Mouse (Mus musculus) CH12F3 (cell line): ENCODE measurements around the gene Ubap2.

Experiments used
- in situ Hi-C: fragments of 300-500 bp; cut with MboI; formaldehyde crosslinking; loops from 2 replicates; pipeline ENCODE4 v1.14.3; 2020; ENCODE audit warnings: low sequenced_read_pairs

Ubap2 gene

DNA sequence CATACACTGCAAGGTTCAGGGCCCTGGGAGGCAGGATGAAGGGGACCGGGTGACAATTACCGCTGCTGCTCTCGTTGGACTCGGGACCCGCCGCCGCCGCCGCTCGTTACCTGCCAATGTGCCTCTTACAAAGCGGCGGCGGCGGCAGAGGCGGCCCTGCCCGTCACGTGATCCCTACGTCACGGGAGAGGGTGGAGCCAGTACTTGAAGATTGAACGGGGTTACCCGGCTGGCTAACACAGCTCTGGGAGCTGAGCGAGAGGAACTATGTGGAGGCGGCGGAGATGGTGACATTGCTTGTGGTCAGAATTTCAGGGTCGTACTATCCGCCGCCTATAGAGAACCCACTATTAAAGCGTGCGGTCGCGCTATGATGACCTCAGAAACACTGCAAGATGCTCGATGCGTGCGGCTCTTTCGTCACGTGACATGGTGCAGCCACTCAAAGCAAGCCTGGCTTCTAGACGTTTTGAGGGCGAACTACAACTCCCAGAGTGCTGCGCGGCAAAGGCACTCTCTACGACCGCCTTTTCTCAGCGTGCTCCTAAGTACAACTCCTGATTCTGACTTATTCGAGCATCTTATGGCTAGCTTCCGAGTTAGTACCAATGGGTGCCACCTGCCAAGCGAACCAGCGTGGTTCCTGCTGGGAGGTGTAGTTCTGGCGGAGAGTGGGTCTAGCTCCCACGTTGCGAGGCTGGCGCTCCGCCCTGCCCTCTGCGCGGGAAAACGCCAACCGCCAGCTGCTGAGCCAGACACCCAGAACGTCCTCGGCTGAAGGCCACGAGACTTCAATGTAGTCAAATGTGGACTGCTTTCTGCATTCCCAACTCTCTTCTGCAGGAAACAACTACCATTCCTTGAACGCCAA lies at the start of gene Ubap2:
Gene Ubap2, minus strand, starts transcription at position 165 of the 871 bp plus-strand sequence.
- in situ Hi-C loops, result no loop called here

- in situ Hi-C loops, result no loop called here
Measured at GRCm38 (mm10) chr4:41320971-41321370, 46.0 kb upstream of the Ubap2 start.

DNA sequence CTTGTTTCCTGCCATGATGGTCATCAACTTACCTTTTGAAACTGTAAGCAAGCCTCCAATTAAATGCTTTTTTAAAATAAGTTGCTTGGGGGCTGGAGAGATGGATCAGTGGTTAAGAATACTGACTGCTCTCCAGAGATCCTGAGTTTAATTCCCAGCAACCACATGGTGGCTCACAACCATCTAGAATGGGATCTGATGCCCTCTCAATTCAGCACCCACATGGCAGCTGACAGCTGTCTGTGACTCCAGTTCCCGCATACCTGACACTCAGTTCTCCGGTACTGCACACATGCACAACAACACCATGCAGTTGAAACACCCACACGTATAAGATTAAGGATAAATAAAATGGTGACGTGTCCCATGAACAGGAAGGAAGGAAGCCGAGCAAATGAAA lies 43.3 kb upstream of the Ubap2 start:
- in situ Hi-C loops, result no loop called here

GRCm38 (mm10) chr4:41315173-41315572 lies 40.2 kb upstream of the Ubap2 start:
- in situ Hi-C loops, result no loop called here

DNA sequence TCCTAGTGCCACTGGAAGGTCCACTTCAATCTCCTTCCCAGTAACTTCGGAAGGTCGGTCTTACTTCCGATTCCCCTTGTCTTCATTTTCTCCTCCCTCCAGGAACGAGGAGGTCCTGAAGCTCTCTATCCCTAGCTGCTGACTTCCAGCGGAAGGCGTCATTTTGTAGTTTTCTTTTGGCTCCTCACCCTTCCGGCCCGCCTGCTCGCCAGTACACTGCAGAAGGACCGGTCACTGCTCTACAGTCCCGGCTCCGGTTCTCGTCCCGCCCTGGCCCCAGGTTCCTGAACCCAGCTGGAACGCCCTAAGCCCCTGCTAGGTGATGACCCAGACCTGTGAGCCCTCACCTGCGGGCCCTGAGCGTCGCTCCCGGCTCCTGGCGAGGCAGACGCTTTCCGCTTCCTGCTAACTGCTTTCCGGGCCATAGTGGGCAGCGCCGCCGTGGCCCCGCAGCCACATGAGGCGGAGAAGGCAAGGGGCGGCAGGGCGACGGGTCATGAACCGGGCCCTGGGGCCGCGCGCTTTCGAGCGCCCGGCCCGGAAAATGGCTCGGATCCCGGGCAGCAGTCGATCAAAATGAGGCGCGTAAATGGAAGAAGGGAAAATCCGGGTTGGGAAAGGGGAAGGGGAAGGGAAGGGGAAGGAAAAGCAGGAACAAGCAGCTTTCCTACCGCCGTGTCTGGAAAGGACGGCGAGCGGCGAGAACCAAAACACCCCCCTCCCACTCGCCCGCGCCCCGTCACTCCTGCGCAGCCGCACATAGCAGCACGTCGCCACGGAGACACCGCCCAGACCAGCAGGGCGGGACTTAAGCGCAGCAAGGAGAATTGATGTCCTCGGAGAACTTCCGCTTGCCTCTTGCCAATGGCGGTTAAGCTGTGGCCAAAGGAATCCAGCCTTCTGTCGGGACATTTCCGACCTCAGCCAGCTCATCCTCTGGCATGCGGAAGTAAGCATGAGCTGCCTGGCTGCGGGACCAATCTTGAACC lies 39.5 kb upstream of the Ubap2 start, which contains the start of gene Dcaf12:
Gene Dcaf12, minus strand, starts transcription at position 749 of the 989 bp plus-strand sequence.
- in situ Hi-C loops, result no loop called here

- in situ Hi-C loops, result no loop called here
Measured at GRCm38 (mm10) chr4:41313722-41314121, 38.8 kb upstream of the Ubap2 start.

DNA sequence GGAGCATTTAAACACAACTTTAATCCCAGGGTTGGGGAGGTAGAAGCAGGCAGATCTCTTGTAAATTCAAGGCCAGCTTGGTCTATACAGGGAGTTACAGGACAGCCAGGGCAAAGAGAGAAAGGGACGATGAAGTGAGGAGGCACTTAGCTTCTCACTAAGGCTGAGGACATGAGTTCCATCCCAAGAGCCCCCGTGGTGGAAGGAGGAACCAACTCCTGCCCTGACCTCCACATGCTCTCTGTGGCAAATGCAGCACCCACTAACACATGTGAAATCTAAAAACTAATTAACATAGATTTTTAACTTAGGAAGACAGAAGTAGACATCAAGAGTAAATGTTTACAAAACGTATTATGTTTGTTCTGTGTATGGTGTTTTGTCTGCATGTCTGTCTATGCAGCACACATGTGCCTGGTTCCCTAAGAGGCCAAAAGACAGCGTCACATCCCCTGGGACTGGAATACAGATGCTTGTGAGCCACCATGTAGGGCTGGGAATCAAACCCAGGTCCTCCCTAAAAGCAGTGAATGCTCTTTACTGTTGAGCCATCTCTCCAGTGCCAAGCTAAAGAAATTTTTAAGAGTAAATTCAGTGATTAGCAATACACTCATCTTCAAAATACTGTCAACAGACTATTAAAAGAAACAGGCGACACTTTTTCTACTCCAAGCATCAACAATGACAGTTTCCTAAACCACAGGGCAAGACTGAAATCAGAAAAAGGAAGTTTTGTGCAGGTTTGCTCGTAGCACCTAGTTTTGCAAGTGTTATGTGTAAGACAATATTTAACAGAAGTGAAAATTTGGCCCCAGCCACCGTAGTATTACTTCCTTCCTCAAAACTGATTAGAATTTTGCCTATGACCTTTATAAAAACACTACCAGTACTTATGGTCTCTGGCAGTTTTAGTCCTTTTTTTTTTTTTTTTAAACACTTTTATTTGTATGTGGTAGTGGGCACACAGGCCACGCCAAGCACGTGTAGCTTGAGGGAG lies 35.9 kb upstream of the Ubap2 start:
- in situ Hi-C loops, result no loop called here

GRCm38 (mm10) chr4:41307406-41307805 lies 32.5 kb upstream of the Ubap2 start:
- in situ Hi-C loops, result no loop called here

- in situ Hi-C loops, result no loop called here
Measured at GRCm38 (mm10) chr4:41304302-41304701, 29.4 kb upstream of the Ubap2 start.

GRCm38 (mm10) chr4:41303671-41304070 lies 28.7 kb upstream of the Ubap2 start:
- in situ Hi-C loops, result no loop called here

DNA sequence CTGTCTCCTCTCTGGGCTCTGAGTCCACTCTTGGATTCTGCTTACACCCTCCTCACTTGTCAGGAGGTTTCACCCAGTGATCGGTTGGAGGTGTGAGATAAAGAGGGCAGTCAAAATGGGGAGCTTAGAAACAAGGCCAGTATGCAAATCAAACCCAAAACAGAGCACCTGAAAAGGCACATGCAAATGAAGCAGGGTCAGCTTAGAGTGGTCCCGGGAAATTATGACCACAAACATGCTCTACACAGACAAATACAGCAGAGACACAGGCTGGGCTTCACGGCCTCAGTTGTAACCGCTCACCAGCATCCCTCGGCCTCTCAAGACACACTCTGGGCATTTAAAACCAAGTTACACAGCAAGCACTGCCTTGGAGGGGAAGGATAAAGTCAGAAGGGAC lies 24.0 kb upstream of the Ubap2 start:
- in situ Hi-C loops, result no loop called here

DNA sequence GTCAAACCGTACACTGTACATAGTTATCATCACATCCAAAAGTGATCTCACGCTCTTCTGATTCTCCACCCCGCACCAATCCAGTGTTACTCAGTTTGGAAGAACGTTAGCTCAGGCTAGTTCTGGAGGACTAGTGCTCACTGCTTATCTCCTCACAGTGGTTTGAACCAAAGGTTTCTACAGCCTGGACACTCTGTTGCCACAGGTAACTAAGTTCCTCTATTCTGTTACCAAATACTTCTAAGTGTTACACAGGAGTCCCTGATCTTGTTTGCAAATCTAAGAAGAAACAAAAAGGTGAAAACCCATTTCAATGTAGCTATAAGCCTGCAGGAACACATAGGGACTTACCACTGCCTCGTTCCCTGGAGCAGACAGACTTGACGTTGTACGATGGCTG lies 21.0 kb upstream of the Ubap2 start:
- in situ Hi-C loops, result no loop called here

GRCm38 (mm10) chr4:41295507-41295906 lies 20.6 kb upstream of the Ubap2 start:
- in situ Hi-C loops, result no loop called here

DNA sequence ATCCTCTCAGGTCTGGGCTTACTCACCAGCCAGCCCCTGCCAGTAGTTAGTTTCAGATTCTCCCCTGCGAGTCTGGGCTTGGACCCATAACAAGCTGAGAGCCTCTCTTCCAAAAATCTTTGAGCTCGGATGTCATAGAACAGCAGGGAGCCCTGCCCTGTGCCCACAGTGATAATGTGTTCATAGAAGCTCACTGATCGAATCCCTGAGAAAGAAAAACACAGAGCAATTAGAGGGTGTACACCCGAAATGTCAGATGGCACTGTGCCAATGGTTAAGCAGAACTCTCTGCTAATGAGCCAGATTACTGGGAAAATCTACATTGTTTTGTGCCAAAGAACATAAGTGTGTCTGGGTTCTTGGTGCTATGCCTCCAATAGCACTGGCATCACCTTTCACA lies 19.0 kb upstream of the Ubap2 start:
- in situ Hi-C loops, result no loop called here

DNA sequence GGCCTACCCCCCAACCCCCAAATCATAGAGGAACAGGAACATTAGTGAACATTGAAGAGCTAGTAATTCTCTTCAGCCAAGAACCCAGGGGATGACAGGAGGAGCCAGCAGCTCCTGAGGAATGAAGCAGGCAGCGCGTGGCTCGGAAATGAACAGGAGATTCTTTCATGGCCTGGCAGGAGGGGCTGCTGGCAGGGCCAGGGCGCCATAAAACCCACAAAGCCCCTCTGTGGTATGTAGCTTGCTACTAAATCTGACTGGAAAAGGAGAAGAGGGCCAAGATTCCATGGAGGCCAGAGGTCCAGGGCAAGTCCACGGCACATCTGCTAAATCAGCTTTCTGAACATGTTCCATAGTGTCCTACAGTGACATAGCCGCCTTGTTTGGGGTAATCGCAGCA lies 14.9 kb upstream of the Ubap2 start:
- in situ Hi-C loops, result no loop called here

DNA sequence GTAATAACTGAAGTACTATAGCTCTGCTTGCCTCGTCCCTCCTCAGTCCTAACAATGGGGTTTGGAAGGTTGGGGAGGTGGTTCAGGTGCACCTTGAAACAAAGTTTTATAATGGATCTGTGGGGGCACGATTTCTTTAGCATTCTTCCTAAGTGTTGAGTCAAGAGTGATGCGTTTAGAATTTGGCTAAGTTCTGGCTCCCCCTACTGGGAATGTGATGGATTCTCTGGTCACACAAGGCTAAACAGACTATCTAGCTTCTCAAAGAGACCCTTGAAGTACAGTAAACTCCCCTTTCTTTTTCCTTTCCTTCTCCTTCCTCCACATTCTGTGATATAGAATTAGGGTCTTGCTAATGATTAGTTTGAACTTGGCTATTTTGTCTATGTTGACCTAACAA lies 11.5 kb upstream of the Ubap2 start:
- in situ Hi-C loops, result no loop called here

GRCm38 (mm10) chr4:41284087-41284486 lies 9.1 kb upstream of the Ubap2 start:
- in situ Hi-C loops, result no loop called here

- in situ Hi-C loops, result no loop called here
Measured at GRCm38 (mm10) chr4:41275927-41276326, 983 bp upstream of the Ubap2 start.

DNA sequence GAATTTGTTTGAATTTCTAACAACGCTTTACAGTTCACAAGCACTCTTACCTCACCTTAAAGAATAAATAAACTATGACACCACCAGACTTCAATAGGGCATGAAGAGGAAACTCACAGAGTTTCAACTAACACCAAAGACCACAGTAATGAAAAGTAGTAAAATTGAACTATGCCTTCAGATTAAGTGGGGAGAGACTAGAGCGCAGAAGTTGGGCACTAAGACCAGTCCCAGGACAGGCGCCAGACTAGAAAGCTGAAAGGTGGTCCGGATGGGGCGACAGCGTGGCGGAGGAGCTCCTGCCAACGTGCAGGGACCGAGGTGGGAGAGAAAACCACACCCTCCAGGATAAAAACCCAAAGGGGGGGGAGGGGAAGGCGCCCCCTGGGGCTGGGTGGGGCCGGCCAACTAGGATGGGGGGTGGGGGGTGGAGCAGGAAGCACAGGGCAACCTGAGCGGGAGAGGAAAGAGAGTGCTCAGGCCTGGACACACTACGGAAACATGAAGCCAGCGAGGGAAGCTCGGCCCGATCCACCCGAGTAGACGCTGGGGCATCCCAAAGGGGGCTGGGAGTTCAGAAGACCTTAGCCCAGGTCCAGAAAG lies 466 bp downstream of the Ubap2 start:
- in situ Hi-C loops, result no loop called here

- in situ Hi-C loops, result no loop called here
Measured at GRCm38 (mm10) chr4:41268133-41268532, 6.8 kb downstream of the Ubap2 start.
